Mouse (Mus musculus) stomach, postnatal 0 days (tissue): ENCODE data around the gene Fam217b.

Source experiments
- CTCF ChIP-seq: IDR thresholded peaks from 2 replicates; pipeline ENCODE4 v1.5.1; 2016; ENCODE audit warnings: antibody characterized with exemption, low read depth, mild to moderate bottlenecking, moderate library complexity
- EP300 ChIP-seq: optimal IDR thresholded peaks from 2 replicates; pipeline ENCODE3; 2016; ENCODE audit warnings: antibody characterized with exemption

DNA sequence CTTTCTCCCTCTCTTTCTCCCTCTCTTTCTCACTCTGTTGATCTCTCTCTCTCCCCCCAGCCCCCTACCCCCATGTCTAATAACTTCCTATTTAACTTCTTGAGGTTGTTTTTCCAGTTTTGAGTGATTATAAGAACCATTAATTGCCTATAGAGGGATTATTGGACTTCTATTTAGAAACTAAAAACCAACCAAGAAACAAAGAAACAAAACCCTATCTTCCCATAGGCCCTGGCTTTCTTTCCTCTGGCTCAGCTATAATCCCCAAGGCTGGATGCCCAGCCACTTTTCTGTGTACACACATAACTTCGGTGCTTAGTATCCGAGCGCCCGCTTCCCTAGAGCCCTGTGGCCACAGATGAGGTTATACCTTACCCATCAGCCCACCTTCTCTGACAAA lies 15.9 kb downstream of the Fam217b start, which contains the start of gene Cdh26:
- TF ChIP-seq CTCF (no peak), EP300 (no peak)
